Mouse (Mus musculus) CH12.LX (cell line): ENCODE data around the gene Car5b. TPM values are rescaled to one million over a fixed set of nuclear protein-coding genes. Genes with fewer than 3 reads are reported as not detected.

ENCODE experiments used
- DNase-seq: peaks from one replicate; pipeline ENCODE4 v3.0.0-alpha.2; 2013; ENCODE audit errors: extremely low read depth
- H3K27ac ChIP-seq: 2 replicates; pipeline ENCODE4 v1.5.1; 2012; ENCODE audit warnings: low read depth, mild to moderate bottlenecking, control low read depth, moderate library complexity; ENCODE audit not compliant: insufficient read depth
- H3K27me3 ChIP-seq: replicated peaks from 2 replicates; pipeline ENCODE3; 2012; ENCODE audit warnings: inconsistent platforms
- H3K36me3 ChIP-seq, 2 experiments: replicated peaks in 1 of 2; 2 replicates each; pipeline versions ENCODE3 to v1.6.1; 2012; ENCODE audit warnings: inconsistent platforms in 1 of 2, low read length in 1 of 2, mild to moderate bottlenecking in 1 of 2, mixed read lengths in 1 of 2, moderate library complexity in 1 of 2; ENCODE audit not compliant: control insufficient read depth in 1 of 2, insufficient read depth in 1 of 2
- H3K4me1 ChIP-seq, 2 experiments: 2 replicates each; pipeline ENCODE4 v1.6.1; 2012; ENCODE audit warnings: inconsistent platforms in 1 of 2, moderate library complexity in 1 of 2; ENCODE audit not compliant: insufficient read depth in 2 of 2, control insufficient read depth in 1 of 2
- H3K4me2 ChIP-seq: 2 replicates; pipeline ENCODE4 v1.6.1; 2012; ENCODE audit warnings: low read depth, mild to moderate bottlenecking, control low read depth; ENCODE audit not compliant: poor library complexity, insufficient read depth, severe bottlenecking
- H3K4me3 ChIP-seq, 3 experiments: fragments of 150-350 bp in 1 of 3; sonication (generic) in 1 of 3; replicated peaks in 1 of 3; 2 replicates each; pipeline versions ENCODE3 to v1.5.1; 2011 to 2012; ENCODE audit warnings: low read depth in 2 of 3, low read length in 2 of 3, mild to moderate bottlenecking in 2 of 3, moderate library complexity in 2 of 3, control low read depth in 1 of 3, improper control_type of control experiment in 1 of 3, inconsistent platforms in 1 of 3, mixed read lengths in 1 of 3; ENCODE audit not compliant: poor library complexity in 1 of 3
- H3K79me2 ChIP-seq: replicated peaks from 2 replicates; pipeline ENCODE4 v1.6.1; 2012; ENCODE audit warnings: mild to moderate bottlenecking, moderate library complexity; ENCODE audit not compliant: control insufficient read depth, poor library complexity, insufficient read depth, severe bottlenecking; ENCODE audit errors: extremely low read depth
- H3K9ac ChIP-seq: 2 replicates; pipeline ENCODE4 v1.6.1; 2012; ENCODE audit warnings: low read depth, mild to moderate bottlenecking, control low read depth, moderate library complexity; ENCODE audit not compliant: insufficient read depth
- H3K9me3 ChIP-seq: replicated peaks from 2 replicates; pipeline ENCODE3; 2012; ENCODE audit warnings: low read length, inconsistent platforms, mixed read lengths
- CHD1 ChIP-seq: IDR thresholded peaks from 2 replicates; pipeline ENCODE4 v1.6.1; 2012; ENCODE audit warnings: low read depth, low read length, improper control_type of control experiment, inconsistent platforms
- E2F4 ChIP-seq: IDR thresholded peaks from 2 replicates; pipeline ENCODE4 v1.6.1; 2011; ENCODE audit warnings: low read depth, low read length, improper control_type of control experiment; ENCODE audit not compliant: insufficient replicate concordance
- GABPA ChIP-seq: IDR thresholded peaks from 2 replicates; pipeline ENCODE4 v1.6.1; 2012; ENCODE audit warnings: low read depth, low read length, improper control_type of control experiment, inconsistent platforms; ENCODE audit not compliant: insufficient replicate concordance
- IRF4 ChIP-seq: IDR thresholded peaks from 2 replicates; pipeline ENCODE4 v1.6.1; 2014; ENCODE audit warnings: low read depth, mild to moderate bottlenecking, inconsistent platforms, low read length, improper control_type of control experiment
- JUN ChIP-seq: IDR thresholded peaks from 2 replicates; pipeline ENCODE4 v1.6.1; 2011; ENCODE audit warnings: low read depth, mild to moderate bottlenecking, low read length, improper control_type of control experiment, moderate library complexity; ENCODE audit not compliant: insufficient read depth
- MAFK ChIP-seq: IDR thresholded peaks from 2 replicates; pipeline ENCODE4 v1.6.1; 2011; ENCODE audit warnings: low read length, improper control_type of control experiment; ENCODE audit not compliant: insufficient replicate concordance
- MXI1 ChIP-seq: IDR thresholded peaks from 2 replicates; pipeline ENCODE4 v1.6.1; 2011; ENCODE audit warnings: mild to moderate bottlenecking, low read depth, low read length, improper control_type of control experiment
- MYC ChIP-seq: IDR thresholded peaks from 2 replicates; pipeline ENCODE4 v1.6.1; 2011; ENCODE audit warnings: low read depth, mild to moderate bottlenecking, improper control_type of control experiment, low read length
- NELFE ChIP-seq: IDR thresholded peaks from 2 replicates; pipeline ENCODE4 v1.6.1; 2011; ENCODE audit warnings: low read depth, low read length, improper control_type of control experiment
- POLR2A ChIP-seq: IDR thresholded peaks from 2 replicates; pipeline ENCODE4 v1.6.1; 2011; ENCODE audit warnings: low read depth, mild to moderate bottlenecking, improper control_type of control experiment, low read length
- POLR2AphosphoS2 ChIP-seq: IDR thresholded peaks from 2 replicates; pipeline ENCODE4 v1.6.1; 2011; ENCODE audit warnings: low read depth, low read length, improper control_type of control experiment
- RCOR1 ChIP-seq: conservative IDR thresholded peaks from 2 replicates; pipeline ENCODE4 v1.6.1; 2012; ENCODE audit warnings: low read depth, mild to moderate bottlenecking, inconsistent platforms, low read length, improper control_type of control experiment
- SIN3A ChIP-seq: IDR thresholded peaks from 2 replicates; pipeline ENCODE4 v1.6.1; 2012; ENCODE audit warnings: low read length, improper control_type of control experiment, inconsistent platforms
- SMC3 ChIP-seq: IDR thresholded peaks from 2 replicates; pipeline ENCODE4 v1.6.1; 2011; ENCODE audit warnings: low read depth, low read length, improper control_type of control experiment
- TBP ChIP-seq: conservative IDR thresholded peaks from 2 replicates; pipeline ENCODE4 v1.6.1; 2011; ENCODE audit warnings: low read depth, low read length, improper control_type of control experiment
- TCF12 ChIP-seq: IDR thresholded peaks from 2 replicates; pipeline ENCODE4 v1.6.1; 2014; ENCODE audit warnings: low read depth, mild to moderate bottlenecking, inconsistent platforms, low read length, improper control_type of control experiment
- UBTF ChIP-seq: IDR thresholded peaks from 2 replicates; pipeline ENCODE4 v1.6.1; 2012; ENCODE audit warnings: low read depth, mild to moderate bottlenecking, inconsistent platforms, low read length, improper control_type of control experiment, moderate library complexity
- USF2 ChIP-seq: conservative IDR thresholded peaks from 2 replicates; pipeline ENCODE4 v1.6.1; 2011; ENCODE audit warnings: low read depth, low read length, improper control_type of control experiment
- ZC3H11A ChIP-seq: IDR thresholded peaks from 2 replicates; pipeline ENCODE4 v1.6.1; 2012; ENCODE audit warnings: low read depth, mild to moderate bottlenecking, inconsistent platforms, low read length, improper control_type of control experiment
- ZKSCAN1 ChIP-seq: IDR thresholded peaks from 2 replicates; pipeline ENCODE4 v1.6.1; 2012; ENCODE audit warnings: low read depth, inconsistent platforms, low read length, improper control_type of control experiment, borderline replicate concordance
- ZMIZ1 ChIP-seq: IDR thresholded peaks from 2 replicates; pipeline ENCODE4 v1.6.1; 2012; ENCODE audit warnings: low read depth, mild to moderate bottlenecking, inconsistent platforms, low read length, improper control_type of control experiment
- ZNF384 ChIP-seq: IDR thresholded peaks from 2 replicates; pipeline ENCODE4 v1.6.1; 2012; ENCODE audit warnings: low read depth, low read length, improper control_type of control experiment, inconsistent platforms
- dilution Hi-C: fragments of 300-500 bp; cut with MboI; formaldehyde crosslinking; loops from 2 replicates; pipeline ENCODE4 v1.14.3; 2020; ENCODE audit warnings: low sequenced_read_pairs; ENCODE audit not compliant: extremely low pct_unique_long_range_greater_than_20kb, extremely low pct_ligation_motif_present
- in situ Hi-C: fragments of 300-500 bp; cut with MboI; formaldehyde crosslinking; loops from 3 replicates; pipeline ENCODE4 v1.14.3; 2019; ENCODE audit warnings: low sequenced_read_pairs, low pct_ligation_motif_present, low pct_unique_long_range_greater_than_20kb, mixed read lengths
- polyA plus RNA-seq: library from polyadenylated mRNA; unstranded; fragments of >175 nt; gene quantifications from 2 replicates; pipeline ENCODE4 v1.2.1, GENCODE M21; 2012; ENCODE audit warnings: low read depth; ENCODE audit not compliant: insufficient read length
- total RNA-seq, 2 experiments: library from RNA; depleted of rRNA; stranded (reverse); fragments of 300-350 nt in 1 of 2; fragments of >200 nt in 1 of 2; gene quantifications; 2 replicates each; pipeline ENCODE4 v1.2.3; 2012 to 2014

The Car5b gene
- total and polyA plus RNA-seq, 3 experiments = 0.13 TPM; not detected in 2

DNA sequence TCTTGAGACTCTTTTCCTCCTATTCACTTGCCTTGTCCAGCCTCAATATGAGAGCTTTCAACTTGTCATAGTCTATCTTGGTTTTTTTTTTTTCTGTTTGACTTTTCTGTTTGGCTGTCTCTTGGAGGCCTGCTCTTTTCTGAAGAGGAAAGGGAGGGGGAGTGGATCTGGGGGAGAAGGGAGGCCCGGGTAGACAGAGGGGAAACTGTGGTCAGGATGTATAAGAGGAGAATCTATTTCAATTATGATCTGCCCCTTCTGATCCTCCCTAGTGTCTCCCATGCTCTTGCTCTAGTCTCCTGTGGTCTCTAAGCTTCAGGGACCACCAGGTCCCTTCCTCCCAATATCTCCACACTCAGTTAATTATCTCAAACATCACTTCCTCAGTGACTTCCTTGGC lies 76.2 kb downstream of the Car5b start:
- in situ Hi-C loops = no loop called here
- peaks cover 42 to 75% of the 10 kb centered on the region in 2 experiments for H3K36me3 ChIP-seq

GRCm38 (mm10) chrX:163944381-163944780 lies 83.4 kb downstream of the Car5b start:
- no peak for DNase-seq
- Histone ChIP-seq H3K27me3 (no peaks in the 10 kb centered on the region), H3K27ac (no peak overlapping the region), H3K4me2 (no peak overlapping the region), H3K4me3 (no peak overlapping the region), H3K9me3 (no peaks in the 10 kb centered on the region), H3K36me3 (peaks cover 44 to 77% of the 10 kb centered on the region in 2 experiments), H3K9ac (no peak overlapping the region), H3K79me2 (no peaks in the 10 kb centered on the region), H3K4me1 (no peaks in the 10 kb centered on the region)
- no peak for TF ChIP-seq USF2
- TF ChIP-seq POLR2A = no peak
- TF ChIP-seq ZKSCAN1 = no peak
- no peak for TF ChIP-seq MYC
- no peak for TF ChIP-seq POLR2AphosphoS2
- dilution Hi-C loops (no loop called here), in situ Hi-C loops (no loop called here)

More for the DNA sequence above, 76.2 kb downstream of the Car5b start:
- no peaks in the 10 kb centered on the region for H3K4me1 ChIP-seq
- dilution Hi-C loops = no loop called here
- H3K27me3 ChIP-seq = no peaks in the 10 kb centered on the region
- H3K9me3 ChIP-seq = no peaks in the 10 kb centered on the region
- TF ChIP-seq GABPA (no peak), MAFK (no peak), MYC (no peak), SMC3 (no peak), SIN3A (no peak), CHD1 (no peak), UBTF (no peak), MXI1 (no peak), TBP (no peak), ZC3H11A (no peak), NELFE (no peak), JUN (no peak), ZMIZ1 (no peak), RCOR1 (no peak), USF2 (no peak), ZNF384 (no peak), E2F4 (no peak), IRF4 (no peak), TCF12 (no peak)
- H3K27ac ChIP-seq = no peak overlapping the region
- no peak overlapping the region for H3K4me3 ChIP-seq
- no peak overlapping the region for H3K4me2 ChIP-seq
- no peak overlapping the region for H3K9ac ChIP-seq
- H3K79me2 ChIP-seq = 0 out of 2 replicates have a peak, but pooled peaks cover under 1% of the 10 kb centered on the region
- DNase-seq = no peak
